Mouse (Mus musculus) intestine, embryonic 15.5 days (tissue): Measurements from ENCODE around the gene Hoxa7. TPM values are rescaled to one million over a fixed set of nuclear protein-coding genes. Genes with fewer than 3 reads are reported as not detected.

Source experiments
- ATAC-seq: fragments of 200-750 bp; cut with Nextera tagmentation; 2 replicates; pipeline ENCODE4 v1.8.0; 2017; ENCODE audit warnings: moderate TSS enrichment, moderate library complexity
- H3K27ac ChIP-seq: fragments of 300-500 bp; sonication (generic); 2 replicates; pipeline ENCODE4 v1.5.1; 2015; ENCODE audit warnings: mild to moderate bottlenecking, inconsistent platforms
- H3K27me3 ChIP-seq: fragments of 300-500 bp; sonication (generic); replicated peaks from 2 replicates; pipeline ENCODE4 v1.6.1; 2015; ENCODE audit warnings: inconsistent platforms
- H3K36me3 ChIP-seq: fragments of 300-500 bp; sonication (generic); 2 replicates; pipeline ENCODE4 v1.6.1; 2015; ENCODE audit warnings: inconsistent platforms
- H3K4me1 ChIP-seq: fragments of 300-500 bp; sonication (generic); replicated peaks from 2 replicates; pipeline ENCODE4 v1.6.1; 2015; ENCODE audit warnings: inconsistent platforms
- H3K4me2 ChIP-seq: fragments of 300-500 bp; sonication (generic); replicated peaks from 2 replicates; pipeline ENCODE4 v1.6.1; 2015; ENCODE audit warnings: mild to moderate bottlenecking, inconsistent platforms
- H3K4me3 ChIP-seq: fragments of 300-500 bp; sonication (generic); replicated peaks from 2 replicates; pipeline ENCODE4 v1.5.1; 2015; ENCODE audit warnings: inconsistent platforms
- H3K9ac ChIP-seq: fragments of 300-500 bp; sonication (generic); 2 replicates; pipeline ENCODE4 v1.6.1; 2015; ENCODE audit warnings: inconsistent platforms
- H3K9me3 ChIP-seq: fragments of 300-500 bp; sonication (generic); 2 replicates; pipeline ENCODE4 v1.6.1; 2016; ENCODE audit warnings: inconsistent platforms
- WGBS: fragments of 180-500 bp; shearing (Covaris S2); methylation state at CpG from one replicate; pipeline ENCODE4 v1.1.7; 2015; 5-methylcytosine and 5-hydroxymethylcytosine counted together
- polyA plus RNA-seq: library from polyadenylated mRNA; unstranded; fragments of >200 nt; fragmentation: Nextera tagmentation; extraction: Ambion mirVana; gene quantifications from 2 replicates; pipeline ENCODE4 v1.2.1, GENCODE M21; 2015

The Hoxa7 gene
- polyA plus RNA-seq, 1 experiment from 2014 or later, result 9.4 TPM

DNA sequence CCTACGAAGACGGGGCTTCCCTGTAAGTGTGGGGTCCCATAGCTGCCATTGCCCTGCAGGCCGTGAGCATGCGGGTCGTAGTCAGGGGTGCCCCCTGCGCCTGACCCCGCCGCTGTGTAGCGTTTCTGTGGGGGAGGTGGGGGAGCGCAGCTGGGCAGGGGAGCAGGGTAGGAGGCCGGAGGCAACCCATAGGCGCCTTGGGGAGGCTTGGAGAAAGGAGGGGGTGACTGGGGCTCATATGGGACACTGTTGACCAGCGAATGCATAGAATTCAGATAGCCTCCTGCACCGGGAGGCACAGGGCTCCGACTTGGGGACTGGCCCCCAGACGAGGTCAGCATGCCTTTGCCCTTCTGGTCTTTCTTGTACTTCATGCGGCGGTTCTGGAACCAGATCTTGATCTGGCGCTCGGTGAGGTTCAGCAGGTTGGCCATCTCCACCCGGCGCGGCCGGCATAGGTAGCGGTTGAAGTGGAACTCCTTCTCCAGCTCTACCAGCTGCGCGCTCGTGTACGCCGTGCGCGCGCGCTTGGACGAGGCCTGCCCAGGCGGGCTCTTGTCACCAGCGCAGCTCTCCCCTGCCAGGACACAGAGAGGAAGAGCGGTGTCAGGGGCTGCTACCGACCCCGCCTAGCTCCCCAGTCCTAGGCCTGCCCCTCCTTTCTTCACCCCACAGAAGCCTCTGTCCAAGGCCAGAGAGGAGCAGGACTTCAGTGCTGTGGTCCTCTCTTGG is 51.3 kb downstream of the Hoxa7 start:
- 34% methylated on average over 40 of the region's 40 CpGs for WGBS
- H3K27me3 ChIP-seq, result peaks cover 16% of the 10 kb centered on the region
- peak overlapping the region; percentile 75 for H3K4me2 ChIP-seq
- H3K4me3 ChIP-seq, result peak overlapping the region; percentile 20
- H3K9ac ChIP-seq, result peak overlapping the region; percentile 50
- peak overlapping the region; percentile 83 for H3K27ac ChIP-seq
- no peaks in the 10 kb centered on the region for H3K36me3 ChIP-seq
- peaks cover 25% of the 10 kb centered on the region for H3K4me1 ChIP-seq
- ATAC-seq, result peak; percentile 22; the same call in 1 of the 2 replicates
- H3K9me3 ChIP-seq, result no peaks in the 10 kb centered on the region

DNA sequence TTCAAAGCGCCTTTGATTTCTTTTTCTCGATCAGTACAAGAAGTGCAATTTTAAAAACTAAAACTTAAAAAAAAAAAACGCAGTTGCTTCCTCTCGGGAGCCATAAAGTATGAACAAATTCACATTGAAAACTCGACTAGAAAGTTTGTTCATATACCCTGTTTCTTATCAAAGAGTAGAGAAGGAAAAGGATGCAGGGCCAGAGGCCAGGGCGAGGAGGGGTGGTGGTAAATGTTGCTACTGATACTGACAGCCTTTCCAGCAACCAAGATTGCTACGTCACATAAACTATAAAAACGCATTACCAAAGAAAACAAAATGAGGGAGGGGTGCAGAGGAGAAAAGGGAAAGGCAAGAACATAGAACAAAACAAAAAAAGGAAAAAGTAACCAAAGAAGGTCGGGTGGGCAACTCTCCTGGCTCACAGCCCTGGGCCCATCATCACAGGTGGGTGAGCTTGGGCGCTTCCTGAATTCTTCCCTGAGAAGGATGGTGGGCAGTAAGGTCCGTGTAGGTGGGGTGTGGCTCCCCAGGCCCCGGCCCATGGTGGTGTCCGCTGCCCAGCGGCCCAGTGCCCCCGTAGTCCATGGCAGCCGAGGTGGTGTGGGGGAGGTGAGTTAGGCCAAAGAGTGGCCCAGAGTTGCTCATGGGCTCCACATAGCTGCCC is 52.0 kb downstream of the Hoxa7 start:
- Histone ChIP-seq H3K9me3 (no peaks in the 10 kb centered on the region), H3K4me1 (peaks cover 24% of the 10 kb centered on the region), H3K36me3 (no peaks in the 10 kb centered on the region), H3K4me3 (peak overlapping the region; percentile 20), H3K27me3 (peaks cover 16% of the 10 kb centered on the region), H3K27ac (peak overlapping the region; percentile 83), H3K4me2 (peak overlapping the region; percentile 75), H3K9ac (peak overlapping the region; percentile 50)
- 44% methylated on average over 16 of the region's 16 CpGs for WGBS
- no peak for ATAC-seq

DNA sequence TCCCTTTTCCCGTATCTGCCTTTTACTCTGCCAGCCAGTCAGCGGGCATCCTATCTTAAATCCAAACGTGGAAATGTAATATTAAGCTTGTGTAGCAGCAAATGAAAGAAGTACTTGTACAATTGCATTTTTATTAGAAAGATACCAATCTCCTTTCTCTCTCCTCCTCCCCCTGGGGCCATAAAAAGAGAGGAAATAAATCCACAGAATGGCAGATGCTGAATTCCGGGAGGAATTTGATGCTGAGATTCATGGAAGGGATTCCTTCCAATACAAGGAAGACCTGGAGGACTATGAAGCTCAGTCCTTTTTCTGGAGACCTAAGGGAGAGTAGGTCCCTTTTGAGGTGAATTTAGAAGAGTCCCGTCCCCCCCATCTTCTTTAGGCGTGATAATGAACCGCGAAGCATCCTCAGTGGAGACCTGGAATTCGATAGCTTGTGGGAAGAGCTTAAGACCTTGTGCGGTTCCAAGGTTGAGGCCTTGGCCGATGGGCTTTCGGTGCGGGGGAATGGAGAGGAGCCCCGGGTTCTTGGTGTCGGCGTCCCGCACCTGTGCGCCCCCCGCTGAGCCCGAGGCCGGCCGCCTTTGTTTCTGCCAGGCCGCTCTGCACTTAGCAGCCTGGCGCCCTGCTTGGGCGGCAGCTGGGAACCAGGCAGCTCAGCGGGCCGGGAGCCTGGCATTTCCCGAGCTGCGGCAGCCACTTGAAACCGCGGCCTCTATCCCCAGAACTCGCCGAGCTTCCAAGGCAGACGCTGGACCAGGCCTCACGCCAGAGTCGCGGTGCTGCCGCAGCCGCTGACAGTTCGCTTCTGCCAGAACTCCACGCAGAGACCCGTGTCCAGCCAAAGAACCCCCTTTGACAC is 53.2 kb downstream of the Hoxa7 start:
- no peak for ATAC-seq
- Histone ChIP-seq H3K4me3 (peak overlapping the region; percentile 29), H3K9me3 (no peaks in the 10 kb centered on the region), H3K4me2 (peak overlapping the region; percentile 71), H3K27ac (peak overlapping the region; percentile 78), H3K27me3 (peaks cover 22% of the 10 kb centered on the region), H3K36me3 (no peaks in the 10 kb centered on the region), H3K9ac (peak overlapping the region; percentile 62), H3K4me1 (peaks cover 30% of the 10 kb centered on the region)
- WGBS, result 33% methylated on average over 42 of the region's 42 CpGs

DNA sequence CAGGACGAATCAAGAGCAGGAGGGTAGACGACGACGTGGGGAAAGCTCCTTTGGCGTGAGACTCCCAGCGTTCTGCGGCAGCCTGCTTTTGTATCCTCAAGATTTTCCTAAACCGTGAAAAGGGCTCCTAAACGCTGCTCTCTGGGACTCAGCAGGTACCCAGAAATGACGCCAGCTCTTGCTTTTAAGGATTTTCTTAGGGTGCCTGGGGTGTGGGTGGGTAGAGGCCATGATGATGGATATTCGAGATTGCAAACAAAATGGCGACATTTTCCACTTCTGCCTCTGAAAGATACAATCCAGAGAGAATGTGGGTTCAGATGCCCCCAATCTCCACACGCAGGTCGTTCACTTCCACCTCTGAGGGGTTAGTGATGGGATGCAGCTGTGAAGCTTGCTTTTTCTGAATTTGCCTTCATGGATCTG is 53.9 kb downstream of the Hoxa7 start:
- peak overlapping the region; percentile 62 for H3K9ac ChIP-seq
- H3K36me3 ChIP-seq, result no peaks in the 10 kb centered on the region
- peak overlapping the region; percentile 71 for H3K4me2 ChIP-seq
- 48% methylated on average over 14 of the region's 14 CpGs for WGBS
- H3K4me3 ChIP-seq, result peak overlapping the region; percentile 29; the same call in 1 of the 2 replicates
- peaks cover 28% of the 10 kb centered on the region for H3K4me1 ChIP-seq
- H3K9me3 ChIP-seq, result no peaks in the 10 kb centered on the region
- peaks cover 28% of the 10 kb centered on the region for H3K27me3 ChIP-seq
- ATAC-seq, result no peak
- peak overlapping the region; percentile 78 for H3K27ac ChIP-seq

DNA sequence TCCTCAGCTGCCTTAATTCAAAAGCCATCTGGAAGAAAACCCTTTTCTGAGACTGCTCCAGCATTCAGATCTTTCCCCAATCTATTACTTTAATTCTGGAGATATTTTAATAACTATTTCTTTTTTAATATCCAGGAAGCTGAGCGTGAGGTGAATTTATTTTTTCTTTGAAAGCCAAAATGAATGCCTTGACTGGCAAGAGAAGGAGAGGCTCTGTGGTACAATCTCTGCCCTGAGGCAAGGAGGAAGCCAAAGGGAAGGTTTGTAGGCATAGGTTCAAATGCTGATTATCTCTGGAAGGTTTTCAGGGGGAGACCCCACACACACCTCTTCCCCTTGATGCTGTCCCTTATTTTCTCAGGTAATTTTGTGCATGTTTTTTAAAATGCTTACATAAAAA is 54.5 kb downstream of the Hoxa7 start:
- H3K4me3 ChIP-seq, result peak overlapping the region; percentile 14; the same call in 1 of the 2 replicates
- H3K36me3 ChIP-seq, result no peaks in the 10 kb centered on the region
- no peak for ATAC-seq
- peak overlapping the region; percentile 62 for H3K9ac ChIP-seq
- WGBS, result 61% methylated on average over 1 of the region's 1 CpGs
- H3K27me3 ChIP-seq, result peaks cover 28% of the 10 kb centered on the region
- H3K4me1 ChIP-seq, result peaks cover 22% of the 10 kb centered on the region
- H3K4me2 ChIP-seq, result peak overlapping the region; percentile 71
- H3K27ac ChIP-seq, result peak overlapping the region; percentile 78
- no peaks in the 10 kb centered on the region for H3K9me3 ChIP-seq

DNA sequence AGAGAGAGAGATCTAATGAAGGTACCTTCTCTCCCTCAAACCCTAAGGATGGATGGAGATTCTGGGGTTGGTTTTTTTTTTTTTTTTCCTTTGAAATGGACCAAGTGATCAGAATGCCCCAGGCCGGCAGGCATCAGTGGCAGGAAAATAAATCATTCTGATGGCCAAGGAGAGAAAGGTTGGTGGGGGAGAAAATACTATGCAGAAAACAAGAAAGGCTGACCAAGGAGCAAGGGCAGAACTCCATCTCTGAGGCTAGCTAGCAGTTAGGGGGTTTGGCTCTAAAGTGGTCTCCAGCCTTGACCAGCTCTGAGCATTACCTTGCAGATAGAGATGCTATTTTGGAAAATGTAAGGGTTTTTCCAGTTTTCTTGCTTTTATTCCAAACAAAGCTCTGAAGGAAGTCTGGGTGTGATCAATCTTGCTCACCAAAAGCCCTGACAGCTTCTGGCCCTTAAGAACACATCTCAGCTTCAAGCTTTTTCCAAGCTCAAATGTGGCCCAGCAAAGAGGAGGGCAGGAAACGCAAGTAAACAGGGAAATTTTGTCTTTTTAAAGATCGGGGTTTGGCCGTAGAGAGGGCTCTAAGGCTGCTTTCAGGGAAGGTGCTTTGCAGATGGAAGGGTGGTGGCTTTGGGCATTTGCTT is 55.1 kb downstream of the Hoxa7 start:
- Histone ChIP-seq H3K4me3 (peak overlapping the region; percentile 32; the same call in 1 of the 2 replicates), H3K9ac (peak overlapping the region; percentile 62), H3K27ac (peak overlapping the region; percentile 78), H3K27me3 (peaks cover 28% of the 10 kb centered on the region), H3K36me3 (no peaks in the 10 kb centered on the region), H3K4me1 (peaks cover 21% of the 10 kb centered on the region), H3K4me2 (peak overlapping the region; percentile 71), H3K9me3 (no peaks in the 10 kb centered on the region)
- 53% methylated on average over 4 of the region's 4 CpGs for WGBS
- no peak for ATAC-seq

DNA sequence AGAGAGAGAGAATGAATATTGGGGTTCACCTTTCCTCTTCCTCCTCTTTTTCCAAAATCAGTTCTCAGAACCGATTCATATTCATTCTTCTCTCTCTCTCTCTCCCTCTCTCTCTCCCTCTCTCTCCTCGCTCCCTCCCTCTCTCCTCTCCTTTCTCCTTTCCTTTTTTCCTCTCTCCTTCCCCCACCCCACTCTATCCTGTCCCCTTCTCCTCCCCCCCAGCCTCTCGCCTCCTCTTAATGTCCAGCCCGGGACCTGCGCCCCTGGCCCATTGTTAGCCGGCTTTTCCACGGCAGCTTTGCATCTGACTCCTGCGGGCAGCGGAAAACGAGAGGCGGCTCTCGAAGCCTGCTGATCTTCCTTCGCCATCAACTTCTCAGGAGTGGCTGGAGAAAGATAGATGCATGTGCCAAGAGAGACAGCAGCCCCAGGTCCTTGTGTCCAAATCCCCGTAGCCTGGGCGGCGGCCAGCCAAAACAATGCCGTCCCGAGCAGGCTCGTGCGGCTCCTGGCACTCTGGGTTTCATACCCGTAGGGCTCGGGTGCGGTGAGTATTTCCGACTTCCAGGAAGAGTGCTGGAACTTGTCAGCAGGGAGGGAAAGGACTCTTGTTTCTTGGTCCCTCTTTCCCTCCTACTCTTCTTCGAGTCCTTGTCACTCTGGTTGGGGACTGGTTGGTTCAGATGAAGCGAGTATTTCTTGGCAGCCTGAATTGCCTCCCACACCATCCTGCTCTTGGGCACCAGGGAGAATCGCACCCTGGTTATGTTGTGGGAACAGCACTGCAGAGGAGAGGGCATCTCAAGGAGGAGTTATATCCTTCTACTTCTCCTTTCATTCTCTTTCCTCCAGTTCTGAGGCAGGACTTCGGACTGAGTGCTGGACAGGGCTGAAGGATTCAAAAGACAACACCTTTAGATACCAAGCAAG is 55.9 kb downstream of the Hoxa7 start:
- H3K4me1 ChIP-seq, result peaks cover 21% of the 10 kb centered on the region

DNA sequence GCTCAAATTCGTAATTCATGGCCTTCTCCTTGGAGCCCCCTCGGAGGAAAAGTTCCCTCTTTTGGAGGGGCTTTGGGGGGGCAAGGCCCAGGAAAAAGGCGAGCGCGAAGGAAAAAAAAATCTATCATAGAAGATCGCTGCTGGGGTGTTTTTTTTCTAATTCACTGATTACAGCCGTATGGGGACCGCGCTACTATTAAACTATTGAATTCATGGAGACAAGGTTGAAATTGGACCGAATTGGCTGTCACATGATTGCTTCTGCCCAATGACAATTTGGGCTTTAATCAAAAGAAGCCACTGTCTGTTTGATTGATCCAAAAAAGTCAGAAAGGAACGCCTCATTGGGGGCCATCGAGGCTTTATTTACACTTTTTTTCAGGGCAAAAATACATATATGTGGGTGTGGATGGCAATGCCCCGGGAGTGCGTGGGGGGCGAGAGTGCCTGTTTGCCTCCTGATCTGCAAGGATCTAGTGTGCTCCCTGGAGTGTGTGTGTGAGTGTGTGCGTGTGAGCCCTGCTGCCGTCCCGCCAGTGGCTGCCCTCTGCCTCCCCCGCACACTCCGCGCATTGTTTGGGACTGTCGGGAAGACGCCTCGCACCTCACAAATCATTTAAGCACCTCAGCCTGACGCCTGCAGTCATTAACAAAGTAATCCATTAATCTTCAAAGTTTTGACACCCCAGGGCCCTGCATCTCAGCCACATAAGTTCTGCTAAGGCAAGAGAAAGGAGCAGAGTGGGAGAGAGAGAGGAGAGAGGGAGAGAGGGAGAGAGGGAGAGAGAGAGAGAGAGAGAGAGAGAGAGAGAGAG is 56.8 kb downstream of the Hoxa7 start, which contains the start of gene Hoxa2:
Gene Hoxa2, minus strand, starts transcription at position 206 of the 815 bp plus-strand sequence.
- ATAC-seq, result no peak
- Histone ChIP-seq H3K4me2 (peak within 1 kb of the TSS; percentile 71), H3K27me3 (peaks cover 17% of the 10 kb centered on the region), H3K4me3 (peak within 1 kb of the TSS; percentile 49), H3K27ac (peak within 1 kb of the TSS; percentile 87), H3K9me3 (no peaks in the 10 kb centered on the region), H3K9ac (peak within 1 kb of the TSS; percentile 62), H3K4me1 (peaks cover 30% of the 10 kb centered on the region), H3K36me3 (no peaks in the 10 kb centered on the region)
- WGBS, result 12% methylated on average over 25 of the region's 25 CpGs

More for the DNA sequence above, 55.9 kb downstream of the Hoxa7 start:
- Histone ChIP-seq H3K9ac (peak overlapping the region; percentile 62), H3K9me3 (no peaks in the 10 kb centered on the region), H3K27me3 (peaks cover 24% of the 10 kb centered on the region), H3K4me2 (peak overlapping the region; percentile 71), H3K36me3 (no peaks in the 10 kb centered on the region), H3K4me3 (peak overlapping the region; percentile 49), H3K27ac (peak overlapping the region; percentile 87)
- 29% methylated on average over 28 of the region's 28 CpGs for WGBS
- no peak for ATAC-seq
